Mouse (Mus musculus): ENCODE results near the gene Acvr1b.

Gene Acvr1b

GRCm38 (mm10) chr15:101175131-101175460, 1.2 kb downstream of the Acvr1b start:
- no peak for DNase-seq (ENCODE audit: low read depth)

- no peak for DNase-seq (ENCODE audit: low read depth)
Measured at GRCm38 (mm10) chr15:101175613-101176283, 1.9 kb downstream of the Acvr1b start.

GRCm38 (mm10) chr15:101176284-101176680, 2.4 kb downstream of the Acvr1b start:
- no peak for DNase-seq (ENCODE audit: low read depth)

- DNase-seq (ENCODE audit: low read depth) = no peak
Measured at GRCm38 (mm10) chr15:101176795-101177691, 3.2 kb downstream of the Acvr1b start.

- DNase-seq (ENCODE audit: low read depth) = peak; percentile 57
Measured at GRCm38 (mm10) chr15:101180363-101181105, 6.7 kb downstream of the Acvr1b start.

GRCm38 (mm10) chr15:101181106-101181466, 7.2 kb downstream of the Acvr1b start:
- DNase-seq (ENCODE audit: low read depth) = no peak

GRCm38 (mm10) chr15:101181500-101181899, 7.6 kb downstream of the Acvr1b start:
- DNase-seq (ENCODE audit: low read depth) = no peak

- no peak for DNase-seq (ENCODE audit: low read depth)
Measured at GRCm38 (mm10) chr15:101182676-101183075, 8.8 kb downstream of the Acvr1b start.

GRCm38 (mm10) chr15:101184300-101184699, 10.4 kb downstream of the Acvr1b start:
- no peak for DNase-seq (ENCODE audit: low read depth)

- DNase-seq (ENCODE audit: low read depth) = no peak
Measured at GRCm38 (mm10) chr15:101185549-101185948, 11.7 kb downstream of the Acvr1b start.

GRCm38 (mm10) chr15:101187907-101188306, 14.0 kb downstream of the Acvr1b start:
- DNase-seq (ENCODE audit: low read depth) = no peak

GRCm38 (mm10) chr15:101189981-101190761, 16.3 kb downstream of the Acvr1b start:
- DNase-seq (ENCODE audit: low read depth) = peak; percentile 53

- DNase-seq (ENCODE audit: low read depth) = peak; percentile 72
Measured at GRCm38 (mm10) chr15:101190762-101191150, 16.9 kb downstream of the Acvr1b start.

- DNase-seq (ENCODE audit: low read depth) = no peak
Measured at GRCm38 (mm10) chr15:101191459-101192259, 17.8 kb downstream of the Acvr1b start.

GRCm38 (mm10) chr15:101192260-101192640, 18.4 kb downstream of the Acvr1b start:
- no peak for DNase-seq (ENCODE audit: low read depth)

- no peak for DNase-seq (ENCODE audit: low read depth)
Measured at GRCm38 (mm10) chr15:101192651-101193050, 18.8 kb downstream of the Acvr1b start.

- no peak for DNase-seq (ENCODE audit: low read depth)
Measured at GRCm38 (mm10) chr15:101193971-101194370, 20.1 kb downstream of the Acvr1b start.

- no peak for DNase-seq (ENCODE audit: low read depth)
Measured at GRCm38 (mm10) chr15:101194951-101195823, 21.3 kb downstream of the Acvr1b start.

- no peak for DNase-seq (ENCODE audit: low read depth)
Measured at GRCm38 (mm10) chr15:101196079-101196795, 22.4 kb downstream of the Acvr1b start.
